Mouse (Mus musculus) forebrain, embryonic 16.5 days (tissue): ENCODE data around the gene Slc39a8. TPM values are rescaled to one million over a fixed set of nuclear protein-coding genes. Genes with fewer than 3 reads are reported as not detected.

ENCODE experiments used
- ATAC-seq: fragments of 200-750 bp; cut with Nextera tagmentation; 2 replicates; pipeline ENCODE4 v1.8.0; 2017; ENCODE audit warnings: mild to moderate bottlenecking, moderate library complexity
- H3K27ac ChIP-seq: fragments of 300-500 bp; sonication (generic); 2 replicates; pipeline ENCODE4 v1.5.1; 2014; ENCODE audit warnings: low read length, control low read depth
- H3K27me3 ChIP-seq: fragments of 300-500 bp; sonication (generic); replicated peaks from 2 replicates; pipeline ENCODE4 v1.6.1; 2014; ENCODE audit warnings: low read length; ENCODE audit not compliant: control insufficient read depth, insufficient read depth
- H3K36me3 ChIP-seq: fragments of 300-500 bp; sonication (generic); 2 replicates; pipeline ENCODE4 v1.6.1; 2014; ENCODE audit not compliant: control insufficient read depth, insufficient read depth
- H3K4me1 ChIP-seq: fragments of 300-500 bp; sonication (generic); replicated peaks from 2 replicates; pipeline ENCODE4 v1.6.1; 2014; ENCODE audit warnings: low read length; ENCODE audit not compliant: control insufficient read depth, insufficient read depth
- H3K4me2 ChIP-seq: fragments of 300-500 bp; sonication (generic); 2 replicates; pipeline ENCODE4 v1.6.1; 2014; ENCODE audit warnings: mild to moderate bottlenecking, low read length, control low read depth
- H3K4me3 ChIP-seq: fragments of 300-500 bp; sonication (generic); replicated peaks from 2 replicates; pipeline ENCODE4 v1.5.1; 2014; ENCODE audit warnings: mild to moderate bottlenecking, low read length, control low read depth
- H3K9ac ChIP-seq: fragments of 300-500 bp; sonication (generic); replicated peaks from 2 replicates; pipeline ENCODE4 v1.6.1; 2014; ENCODE audit warnings: low read depth, low read length, control low read depth
- H3K9me3 ChIP-seq: fragments of 300-500 bp; sonication (generic); 2 replicates; pipeline ENCODE4 v1.6.1; 2016; ENCODE audit warnings: low read length; ENCODE audit not compliant: control insufficient read depth
- WGBS: fragments of 180-500 bp; shearing (Covaris S2); extraction: QIAGEN DNeasy Blood & Tissue Kit; methylation state at CpG from one replicate; pipeline ENCODE4 v1.1.7; 2014; 5-methylcytosine and 5-hydroxymethylcytosine counted together
- polyA plus RNA-seq: library from polyadenylated mRNA; unstranded; fragments of >200 nt; fragmentation: Nextera tagmentation; extraction: Ambion mirVana; gene quantifications from 2 replicates; pipeline ENCODE4 v1.2.1, GENCODE M21; 2015

Slc39a8 gene
- polyA plus RNA-seq, 1 experiment from 2014 or later: 8.7 TPM

GRCm38 (mm10) chr3:135887033-135887855 is 62.2 kb downstream of the Slc39a8 start:
- Histone ChIP-seq H3K9me3 (no peaks in the 10 kb centered on the region), H3K4me3 (no peak overlapping the region), H3K27ac (peak overlapping the region; percentile 1), H3K36me3 (no peaks in the 10 kb centered on the region), H3K9ac (no peak overlapping the region), H3K27me3 (no peaks in the 10 kb centered on the region), H3K4me2 (peak overlapping the region; percentile 12), H3K4me1 (peaks cover 9% of the 10 kb centered on the region)
- WGBS: 22% methylated on average over 9 of the region's 9 CpGs
- ATAC-seq: no peak; the same call in 1 of the 2 replicates

- Histone ChIP-seq H3K36me3 (no peaks in the 10 kb centered on the region), H3K4me2 (peak overlapping the region; percentile 12), H3K27ac (peak overlapping the region; percentile 1), H3K4me3 (no peak overlapping the region), H3K9ac (no peak overlapping the region), H3K4me1 (peaks cover 9% of the 10 kb centered on the region), H3K27me3 (no peaks in the 10 kb centered on the region), H3K9me3 (no peaks in the 10 kb centered on the region)
- peak; percentile 98 for ATAC-seq
- WGBS: 8% methylated on average over 5 of the region's 5 CpGs
Measured at GRCm38 (mm10) chr3:135887856-135888155, 62.7 kb downstream of the Slc39a8 start.

GRCm38 (mm10) chr3:135889401-135889800 is 64.3 kb downstream of the Slc39a8 start:
- H3K4me1 ChIP-seq: peaks cover 9% of the 10 kb centered on the region
- no peak for ATAC-seq
- H3K27me3 ChIP-seq: no peaks in the 10 kb centered on the region
- no peaks in the 10 kb centered on the region for H3K36me3 ChIP-seq
- H3K27ac ChIP-seq: no peak overlapping the region
- H3K4me3 ChIP-seq: no peak overlapping the region
- H3K9ac ChIP-seq: no peak overlapping the region
- no peak overlapping the region for H3K4me2 ChIP-seq
- no peaks in the 10 kb centered on the region for H3K9me3 ChIP-seq

- Histone ChIP-seq H3K4me1 (no peaks in the 10 kb centered on the region), H3K9me3 (no peaks in the 10 kb centered on the region), H3K9ac (no peak overlapping the region), H3K4me2 (no peak overlapping the region), H3K27ac (no peak overlapping the region), H3K4me3 (no peak overlapping the region), H3K27me3 (no peaks in the 10 kb centered on the region), H3K36me3 (no peaks in the 10 kb centered on the region)
- 76% methylated on average over 1 of the region's 1 CpGs for WGBS
- ATAC-seq: no peak
Measured at GRCm38 (mm10) chr3:135903366-135903765, 78.3 kb downstream of the Slc39a8 start.

GRCm38 (mm10) chr3:135904881-135905280 is 79.8 kb downstream of the Slc39a8 start:
- Histone ChIP-seq H3K9me3 (no peaks in the 10 kb centered on the region), H3K36me3 (no peaks in the 10 kb centered on the region), H3K27me3 (no peaks in the 10 kb centered on the region), H3K4me2 (no peak overlapping the region), H3K4me1 (no peaks in the 10 kb centered on the region), H3K9ac (no peak overlapping the region), H3K4me3 (no peak overlapping the region), H3K27ac (no peak overlapping the region)
- ATAC-seq: no peak
- WGBS: 80% methylated on average over 6 of the region's 6 CpGs

GRCm38 (mm10) chr3:135905729-135906128 is 80.7 kb downstream of the Slc39a8 start:
- Histone ChIP-seq H3K36me3 (no peaks in the 10 kb centered on the region), H3K9ac (no peak overlapping the region), H3K4me2 (no peak overlapping the region), H3K27ac (no peak overlapping the region), H3K9me3 (no peaks in the 10 kb centered on the region), H3K27me3 (no peaks in the 10 kb centered on the region), H3K4me1 (no peaks in the 10 kb centered on the region), H3K4me3 (no peak overlapping the region)
- ATAC-seq: no peak
- 94% methylated on average over 1 of the region's 1 CpGs for WGBS

GRCm38 (mm10) chr3:135907028-135907427 is 81.9 kb downstream of the Slc39a8 start:
- no peaks in the 10 kb centered on the region for H3K9me3 ChIP-seq
- no peaks in the 10 kb centered on the region for H3K36me3 ChIP-seq
- WGBS: 76% methylated on average over 3 of the region's 3 CpGs
- no peaks in the 10 kb centered on the region for H3K4me1 ChIP-seq
- H3K9ac ChIP-seq: no peak overlapping the region
- H3K4me3 ChIP-seq: no peak overlapping the region
- no peaks in the 10 kb centered on the region for H3K27me3 ChIP-seq
- no peak overlapping the region for H3K27ac ChIP-seq
- H3K4me2 ChIP-seq: no peak overlapping the region
- no peak for ATAC-seq

GRCm38 (mm10) chr3:135915941-135916340 is 90.9 kb downstream of the Slc39a8 start:
- no peak overlapping the region for H3K9ac ChIP-seq
- 94% methylated on average over 4 of the region's 4 CpGs for WGBS
- ATAC-seq: no peak
- no peaks in the 10 kb centered on the region for H3K36me3 ChIP-seq
- peaks cover 5% of the 10 kb centered on the region; the same call in 1 of the 2 replicates for H3K4me1 ChIP-seq
- H3K4me3 ChIP-seq: no peak overlapping the region
- no peak overlapping the region for H3K27ac ChIP-seq
- no peak overlapping the region for H3K4me2 ChIP-seq
- H3K27me3 ChIP-seq: no peaks in the 10 kb centered on the region
- H3K9me3 ChIP-seq: no peaks in the 10 kb centered on the region

GRCm38 (mm10) chr3:135918566-135919180 is 93.6 kb downstream of the Slc39a8 start:
- Histone ChIP-seq H3K4me2 (no peak overlapping the region), H3K4me1 (peaks cover 5% of the 10 kb centered on the region; the same call in 1 of the 2 replicates), H3K27me3 (no peaks in the 10 kb centered on the region), H3K9ac (no peak overlapping the region), H3K36me3 (no peaks in the 10 kb centered on the region), H3K4me3 (no peak overlapping the region), H3K27ac (peak overlapping the region; percentile 33; the same call in 1 of the 2 replicates), H3K9me3 (no peaks in the 10 kb centered on the region)
- WGBS: 30% methylated on average over 5 of the region's 5 CpGs
- peak; percentile 87 for ATAC-seq
